In genomic region chr14:105717821-105718220, GRCm38 (mm10) we compare ENCODE assay signal across 28 mouse cellular contexts.
DNase-seq lines count a peak whose midpoint lies in the region; ATAC-seq and TF ChIP-seq lines count a peak whose summit lies in the region.
"Had no signal": no experiment of that assay in that cellular context is flagged by ENCODE, and none has a peak within 500 bp of the region (broad histone marks: within the 10 kb centered on the region; RNA-seq: fewer than 3 reads in every experiment).

No protein-coding gene starts in this region.

- H3K27me3 ChIP-seq in heart, embryonic 12.5 days (replicated peaks): no peaks in the 10 kb centered on the region
- H3K27me3 ChIP-seq in midbrain, embryonic 11.5 days (ENCODE audit: control insufficient read depth, insufficient read depth, low read length): no peaks in the 10 kb centered on the region
- H3K27me3 ChIP-seq in midbrain, embryonic 10.5 days (ENCODE audit: low read depth, poor library complexity, severe bottlenecking): no peaks in the 10 kb centered on the region
- H3K27me3 ChIP-seq in intestine, postnatal 0 days (replicated peaks; ENCODE audit: control insufficient read depth, insufficient read depth, low read length): no peaks in the 10 kb centered on the region
- H3K27me3 ChIP-seq: CH12.LX; embryonic facial prominence, embryonic 13.5 days; embryonic facial prominence, embryonic 15.5 days; forebrain, embryonic 13.5 days; forebrain, embryonic 15.5 days; Patski had no signal

- H3K36me3 ChIP-seq in heart, embryonic 12.5 days: no peaks in the 10 kb centered on the region
- no peaks in the 10 kb centered on the region for H3K36me3 ChIP-seq in midbrain, embryonic 11.5 days (ENCODE audit: control insufficient read depth, insufficient read depth, low read length)
- H3K36me3 ChIP-seq in midbrain, embryonic 10.5 days: no peaks in the 10 kb centered on the region
- no peaks in the 10 kb centered on the region for H3K36me3 ChIP-seq in intestine, postnatal 0 days (ENCODE audit: control insufficient read depth, insufficient read depth)
- H3K36me3 ChIP-seq: embryonic facial prominence, embryonic 13.5 days; embryonic facial prominence, embryonic 15.5 days; forebrain, embryonic 15.5 days; G1E had no signal

- H3K9me3 ChIP-seq in heart, embryonic 12.5 days (replicated peaks): no peaks in the 10 kb centered on the region
- no peaks in the 10 kb centered on the region; the same call in 1 of the 2 replicates for H3K9me3 ChIP-seq in midbrain, embryonic 11.5 days (ENCODE audit: control insufficient read depth, low read length)
- no peaks in the 10 kb centered on the region; the same call in 1 of the 2 replicates for H3K9me3 ChIP-seq in midbrain, embryonic 10.5 days (replicated peaks)
- no peaks in the 10 kb centered on the region for H3K9me3 ChIP-seq in intestine, postnatal 0 days (ENCODE audit: control insufficient read depth)
- H3K9me3 ChIP-seq: embryonic facial prominence, embryonic 15.5 days; forebrain, embryonic 13.5 days; forebrain, embryonic 15.5 days had no signal

- no peak overlapping the region for H3K27ac ChIP-seq in heart, embryonic 12.5 days (ENCODE audit: poor library complexity, severe bottlenecking)
- H3K27ac ChIP-seq in layer of hippocampus, adult 2 months: peak overlapping the region; percentile 84; the same call in 1 of the 2 replicates
- no peak overlapping the region for H3K27ac ChIP-seq in midbrain, embryonic 11.5 days (ENCODE audit: low read depth, low read length)
- no peak overlapping the region for H3K27ac ChIP-seq in midbrain, embryonic 10.5 days (replicated peaks)
- H3K27ac ChIP-seq in intestine, postnatal 0 days (ENCODE audit: low read depth, low read length): no peak overlapping the region
- H3K27ac ChIP-seq: embryonic facial prominence, embryonic 13.5 days; embryonic facial prominence, embryonic 15.5 days; forebrain, embryonic 13.5 days had no signal

- H3K4me1 ChIP-seq in heart, embryonic 12.5 days (replicated peaks): no peaks in the 10 kb centered on the region
- no peaks in the 10 kb centered on the region for H3K4me1 ChIP-seq in midbrain, embryonic 11.5 days (ENCODE audit: control insufficient read depth, insufficient read depth, low read length)
- no peaks in the 10 kb centered on the region for H3K4me1 ChIP-seq in midbrain, embryonic 10.5 days
- H3K4me1 ChIP-seq in intestine, postnatal 0 days (replicated peaks; ENCODE audit: control insufficient read depth, insufficient read depth, low read length): no peaks in the 10 kb centered on the region
- H3K4me1 ChIP-seq: forebrain, embryonic 13.5 days had no signal

- DNase-seq in heart, adult 11 months: peak; percentile 28
- no peak for DNase-seq in layer of hippocampus, adult 2 months (ENCODE audit: low spot score in 2 of 2)
- no peak for DNase-seq in layer of hippocampus, adult 11-12 months (ENCODE audit: low spot score)
- peak; percentile 12 for DNase-seq in midbrain, embryonic 11.5 days (ENCODE audit: low spot score, missing footprints)
- DNase-seq in midbrain, embryonic 10.5 days (ENCODE audit: low spot score): no peak
- DNase-seq: adrenal gland, adult 8-10 months; adrenal gland, postnatal 14 days; adrenal gland, postnatal 36 days; B cell, adult 2 months; cerebellum, adult 11-12 months; cerebellum, adult 2 months; cerebellum, adult 9-10 months; cerebellum, postnatal 10 days; cerebellum, postnatal 25 days; embryo, embryonic 11 days; forebrain, postnatal 0 days had no signal

- H3K4me3 ChIP-seq in heart, embryonic 12.5 days: no peak overlapping the region
- no peak overlapping the region for H3K4me3 ChIP-seq in layer of hippocampus, adult 2 months
- H3K4me3 ChIP-seq in midbrain, embryonic 11.5 days (ENCODE audit: low read depth, low read length): no peak overlapping the region
- no peak overlapping the region for H3K4me3 ChIP-seq in midbrain, embryonic 10.5 days
- H3K4me3 ChIP-seq in intestine, postnatal 0 days (ENCODE audit: low read depth, low read length): no peak overlapping the region
- H3K4me3 ChIP-seq: embryonic facial prominence, embryonic 13.5 days; embryonic facial prominence, embryonic 15.5 days; forebrain, embryonic 13.5 days; forebrain, embryonic 15.5 days had no signal

- no peak overlapping the region for H3K4me2 ChIP-seq in heart, embryonic 12.5 days
- H3K4me2 ChIP-seq in midbrain, embryonic 11.5 days: no peak overlapping the region
- H3K4me2 ChIP-seq in intestine, postnatal 0 days (replicated peaks; ENCODE audit: low read depth): no peak overlapping the region
- H3K4me2 ChIP-seq: embryonic facial prominence, embryonic 13.5 days; embryonic facial prominence, embryonic 15.5 days; forebrain, embryonic 13.5 days; forebrain, embryonic 15.5 days had no signal

- 55% methylated on average over 2 of the region's 2 CpGs for WGBS in heart, embryonic 12.5 days
- WGBS in midbrain, embryonic 11.5 days: 71% methylated on average over 2 of the region's 2 CpGs
- 74% methylated on average over 2 of the region's 2 CpGs for WGBS in midbrain, embryonic 10.5 days
- 23% methylated on average over 2 of the region's 2 CpGs for WGBS in intestine, postnatal 0 days

- ATAC-seq in heart, embryonic 12.5 days (ENCODE audit: insufficient number of reproducible peaks, low FRiP score): no peak
- no peak for ATAC-seq in midbrain, embryonic 11.5 days (ENCODE audit: low FRiP score)
- ATAC-seq in intestine, postnatal 0 days: peak; percentile 79
- ATAC-seq in erythroblast, adult 5-6 weeks (replicated peaks; ENCODE audit: low FRiP score, poor library complexity, severe bottlenecking): no peak
- ATAC-seq: activated CD4-positive, CD25-positive, alpha-beta regulatory T cell, adult 4 months; CD4-positive, CD25-positive, alpha-beta regulatory T cell, adult 4 months; forebrain, embryonic 13.5 days; forebrain, embryonic 15.5 days; forebrain, postnatal 0 days; Patski had no signal

- no peak overlapping the region for H3K9ac ChIP-seq in heart, embryonic 12.5 days
- no peak overlapping the region for H3K9ac ChIP-seq in midbrain, embryonic 11.5 days (ENCODE audit: low read length)
- no peak overlapping the region for H3K9ac ChIP-seq in intestine, postnatal 0 days (ENCODE audit: low read depth, low read length)
- H3K9ac ChIP-seq: embryonic facial prominence, embryonic 13.5 days; embryonic facial prominence, embryonic 15.5 days; forebrain, embryonic 13.5 days; forebrain, embryonic 15.5 days; forebrain, postnatal 0 days had no signal

- no peak for TF ChIP-seq CTCF in layer of hippocampus, adult 2 months (conservative IDR thresholded peaks at IDR 0.05)
- TF ChIP-seq CTCF in intestine, postnatal 0 days (IDR thresholded peaks at IDR 0.05; ENCODE audit: low read depth): no peak

Comparison
In these comparisons a context has a peak if more than half of its experiments do, and no peak if none do; other contexts are left out.
1. DNase-seq: peak in heart, adult 11 months (single experiment) and midbrain, embryonic 11.5 days (single experiment); none in layer of hippocampus, adult 2 months (0 of 2), layer of hippocampus, adult 11-12 months (single experiment) and midbrain, embryonic 10.5 days (single experiment).